Mouse (Mus musculus): Measurements from ENCODE around the gene A630023A22Rik. TPM values are rescaled to one million over a fixed set of nuclear protein-coding genes. Genes with fewer than 3 reads are reported as not detected.

Gene A630023A22Rik
- polyA plus RNA-seq, 1 experiment from 2014 or later = not detected

- no peak for ATAC-seq (replicated peaks; ENCODE audit: insufficient number of reproducible peaks, insufficient read depth, low FRiP score, low read depth)
- no peak overlapping the region for H3K27ac ChIP-seq
- H3K36me3 ChIP-seq = no peaks in the 10 kb centered on the region
- no peak overlapping the region for H3K4me3 ChIP-seq
- no peak overlapping the region for H3K4me2 ChIP-seq
- 86% methylated on average over 4 of the region's 4 CpGs for WGBS
- peaks cover 7% of the 10 kb centered on the region; the same call in 1 of the 2 replicates for H3K4me1 ChIP-seq (replicated peaks)
- H3K9ac ChIP-seq = no peak overlapping the region
- no peaks in the 10 kb centered on the region for H3K27me3 ChIP-seq
- H3K9me3 ChIP-seq (replicated peaks) = no peaks in the 10 kb centered on the region
Observed at GRCm38 (mm10) chr14:34114311-34114710, 11.8 kb upstream of the A630023A22Rik start.

GRCm38 (mm10) chr14:34107594-34107993, 5.0 kb upstream of the A630023A22Rik start:
- 69% methylated on average over 4 of the region's 4 CpGs for WGBS
- H3K9ac ChIP-seq = no peak overlapping the region
- no peaks in the 10 kb centered on the region for H3K9me3 ChIP-seq (replicated peaks)
- H3K36me3 ChIP-seq = no peaks in the 10 kb centered on the region
- H3K4me3 ChIP-seq = no peak overlapping the region
- peaks cover 17% of the 10 kb centered on the region for H3K4me1 ChIP-seq (replicated peaks)
- H3K4me2 ChIP-seq = no peak overlapping the region
- H3K27me3 ChIP-seq = no peaks in the 10 kb centered on the region
- H3K27ac ChIP-seq = no peak overlapping the region
- no peak for ATAC-seq (replicated peaks; ENCODE audit: insufficient number of reproducible peaks, insufficient read depth, low FRiP score, low read depth)

- Histone ChIP-seq H3K4me2 (no peak overlapping the region), H3K4me3 (no peak overlapping the region), H3K36me3 (no peaks in the 10 kb centered on the region), H3K27me3 (no peaks in the 10 kb centered on the region), H3K9me3 (replicated peaks) (no peaks in the 10 kb centered on the region), H3K4me1 (replicated peaks) (peaks cover 17% of the 10 kb centered on the region), H3K27ac (no peak overlapping the region), H3K9ac (no peak overlapping the region)
- 58% methylated on average over 12 of the region's 12 CpGs for WGBS
- no peak for ATAC-seq (replicated peaks; ENCODE audit: insufficient number of reproducible peaks, insufficient read depth, low FRiP score, low read depth)
Observed at GRCm38 (mm10) chr14:34106389-34107062, 4.0 kb upstream of the A630023A22Rik start.

DNA sequence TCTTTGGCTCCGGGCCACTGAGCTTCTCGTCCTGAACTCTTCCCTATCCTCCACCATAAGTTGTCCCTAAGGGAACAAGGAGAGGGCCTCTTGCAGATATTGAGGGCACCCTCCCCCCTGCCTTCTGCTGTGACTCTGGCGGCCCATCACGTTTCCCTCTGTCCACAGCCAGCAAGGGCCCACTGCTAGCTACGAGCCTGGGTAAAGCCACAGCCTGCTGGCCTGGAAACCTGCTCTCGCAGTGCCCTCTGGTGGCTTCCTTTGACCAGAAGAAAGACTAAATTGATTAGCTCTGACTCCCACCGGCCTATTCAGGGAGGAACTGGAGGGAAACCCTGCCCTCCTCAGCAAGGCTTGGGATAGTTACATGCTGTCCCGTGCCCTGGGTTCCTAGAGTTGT, 2.3 kb upstream of the A630023A22Rik start:
- Histone ChIP-seq H3K36me3 (no peaks in the 10 kb centered on the region), H3K4me1 (replicated peaks) (peaks cover 17% of the 10 kb centered on the region), H3K27ac (no peak overlapping the region), H3K4me2 (no peak overlapping the region), H3K9me3 (replicated peaks) (no peaks in the 10 kb centered on the region), H3K4me3 (no peak overlapping the region), H3K9ac (no peak overlapping the region), H3K27me3 (no peaks in the 10 kb centered on the region)
- WGBS = 18% methylated on average over 8 of the region's 8 CpGs
- ATAC-seq (replicated peaks; ENCODE audit: insufficient number of reproducible peaks, insufficient read depth, low FRiP score, low read depth) = peak; percentile 56

DNA sequence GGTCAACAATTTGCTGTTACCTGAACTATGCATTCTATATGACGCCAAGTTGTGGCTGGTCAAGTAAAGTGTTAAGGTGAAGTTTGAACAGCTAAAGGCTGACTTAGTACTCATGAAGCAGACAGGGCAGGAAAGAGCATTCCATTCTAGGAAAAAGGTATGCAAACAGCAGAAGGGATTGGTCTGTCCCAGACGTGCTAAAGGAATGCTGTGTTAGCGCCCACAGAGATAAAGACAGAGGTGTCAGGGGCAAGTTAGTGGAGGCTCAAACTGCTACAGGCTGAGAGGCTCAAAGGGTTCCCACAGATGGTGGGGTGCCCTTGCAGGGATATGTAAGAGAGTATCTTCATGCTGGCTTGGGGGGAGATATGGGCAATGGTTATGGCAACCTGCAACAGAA, 1.3 kb upstream of the A630023A22Rik start:
- Histone ChIP-seq H3K4me2 (no peak overlapping the region), H3K27me3 (no peaks in the 10 kb centered on the region), H3K9ac (no peak overlapping the region), H3K27ac (no peak overlapping the region), H3K4me1 (replicated peaks) (peaks cover 17% of the 10 kb centered on the region), H3K9me3 (replicated peaks) (no peaks in the 10 kb centered on the region), H3K36me3 (no peaks in the 10 kb centered on the region), H3K4me3 (no peak overlapping the region)
- ATAC-seq (replicated peaks; ENCODE audit: insufficient number of reproducible peaks, insufficient read depth, low FRiP score, low read depth) = 0 out of 2 replicates have a peak, but pooled peaks have one; percentile 10
- WGBS = 40% methylated on average over 3 of the region's 3 CpGs

DNA sequence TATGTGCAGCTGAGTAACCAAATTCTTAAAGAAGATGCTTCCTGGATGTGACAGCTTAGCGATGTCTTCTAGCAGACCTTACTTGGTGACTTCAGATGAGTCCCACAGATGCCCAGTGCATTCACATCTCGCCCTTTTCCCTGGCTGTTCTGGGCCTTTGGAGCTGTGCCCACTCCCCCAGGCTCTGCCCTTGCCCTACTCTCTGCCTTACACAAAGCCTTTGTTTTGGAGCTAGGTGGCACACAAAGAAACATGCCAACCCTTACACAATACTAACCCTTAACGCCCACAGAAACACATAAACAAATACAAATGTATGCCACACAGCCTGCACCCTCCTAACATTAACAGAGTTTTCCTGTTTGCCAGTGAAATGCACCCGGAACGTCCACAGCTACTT, 6.4 kb downstream of the A630023A22Rik start:
- Histone ChIP-seq H3K9me3 (replicated peaks) (no peaks in the 10 kb centered on the region), H3K9ac (no peak overlapping the region), H3K4me2 (no peak overlapping the region), H3K4me1 (replicated peaks) (no peaks in the 10 kb centered on the region), H3K27ac (no peak overlapping the region), H3K36me3 (no peaks in the 10 kb centered on the region), H3K4me3 (no peak overlapping the region), H3K27me3 (no peaks in the 10 kb centered on the region)
- WGBS = 72% methylated on average over 5 of the region's 5 CpGs
- ATAC-seq (replicated peaks; ENCODE audit: insufficient number of reproducible peaks, insufficient read depth, low FRiP score, low read depth) = no peak

GRCm38 (mm10) chr14:34092856-34093255, 9.7 kb downstream of the A630023A22Rik start:
- WGBS = 95% methylated on average over 1 of the region's 1 CpGs

GRCm38 (mm10) chr14:34091475-34091874, 11.1 kb downstream of the A630023A22Rik start:
- H3K4me1 ChIP-seq (replicated peaks) = no peaks in the 10 kb centered on the region
- H3K36me3 ChIP-seq = no peaks in the 10 kb centered on the region
- H3K9me3 ChIP-seq (replicated peaks) = no peaks in the 10 kb centered on the region
- WGBS = 80% methylated on average over 5 of the region's 5 CpGs
- H3K4me2 ChIP-seq = no peak overlapping the region
- no peak overlapping the region for H3K9ac ChIP-seq
- H3K27me3 ChIP-seq = peaks cover 4% of the 10 kb centered on the region; the same call in 1 of the 2 replicates
- ATAC-seq (replicated peaks; ENCODE audit: insufficient number of reproducible peaks, insufficient read depth, low FRiP score, low read depth) = no peak
- no peak overlapping the region for H3K4me3 ChIP-seq
- H3K27ac ChIP-seq = no peak overlapping the region

More at GRCm38 (mm10) chr14:34092856-34093255, 9.7 kb downstream of the A630023A22Rik start:
- Histone ChIP-seq H3K9me3 (replicated peaks) (no peaks in the 10 kb centered on the region), H3K27ac (no peak overlapping the region), H3K4me3 (no peak overlapping the region), H3K9ac (no peak overlapping the region), H3K36me3 (no peaks in the 10 kb centered on the region), H3K4me2 (no peak overlapping the region), H3K4me1 (replicated peaks) (no peaks in the 10 kb centered on the region), H3K27me3 (no peaks in the 10 kb centered on the region)
- ATAC-seq (replicated peaks; ENCODE audit: insufficient number of reproducible peaks, insufficient read depth, low FRiP score, low read depth) = no peak

- Histone ChIP-seq H3K27ac (no peak overlapping the region), H3K4me3 (no peak overlapping the region), H3K9ac (no peak overlapping the region), H3K27me3 (peaks cover 4% of the 10 kb centered on the region; the same call in 1 of the 2 replicates), H3K36me3 (no peaks in the 10 kb centered on the region), H3K4me2 (no peak overlapping the region), H3K4me1 (replicated peaks) (no peaks in the 10 kb centered on the region), H3K9me3 (replicated peaks) (no peaks in the 10 kb centered on the region)
- WGBS = 78% methylated on average over 8 of the region's 8 CpGs
- no peak for ATAC-seq (replicated peaks; ENCODE audit: insufficient number of reproducible peaks, insufficient read depth, low FRiP score, low read depth)
Observed at GRCm38 (mm10) chr14:34089796-34090195, 12.8 kb downstream of the A630023A22Rik start.

DNA sequence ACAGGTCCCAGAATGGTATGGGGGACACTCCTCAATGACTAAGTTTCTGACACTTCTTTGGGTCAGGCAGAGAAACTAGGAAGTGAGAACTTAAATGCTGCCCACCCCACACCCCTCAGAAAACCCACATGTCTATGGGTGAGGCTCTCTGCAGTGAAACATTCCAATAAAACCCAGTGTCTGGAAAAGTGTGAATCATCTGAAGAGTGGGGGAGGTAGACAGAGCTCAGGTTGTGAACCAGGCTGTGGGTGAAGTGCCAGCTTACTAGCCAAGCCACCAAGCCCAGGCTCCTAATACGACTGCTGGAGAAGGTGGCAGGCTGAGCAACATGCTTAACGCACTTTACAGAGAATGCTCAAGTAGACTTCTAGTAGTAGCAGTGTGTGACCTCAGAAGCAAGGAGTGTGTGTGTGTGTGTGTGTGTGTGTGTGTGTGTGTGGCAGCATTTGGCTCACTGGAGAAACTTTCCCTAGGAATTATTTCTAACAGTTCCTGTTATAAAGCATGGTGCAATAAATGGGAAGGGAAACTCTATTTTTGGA, 14.6 kb downstream of the A630023A22Rik start:
- WGBS = 81% methylated on average over 2 of the region's 2 CpGs
- no peak overlapping the region for H3K4me2 ChIP-seq

GRCm38 (mm10) chr14:34086806-34087205, 15.7 kb downstream of the A630023A22Rik start:
- no peak for ATAC-seq (replicated peaks; ENCODE audit: insufficient number of reproducible peaks, insufficient read depth, low FRiP score, low read depth)
- Histone ChIP-seq H3K9me3 (replicated peaks) (no peaks in the 10 kb centered on the region), H3K9ac (no peak overlapping the region), H3K4me2 (no peak overlapping the region), H3K4me3 (no peak overlapping the region), H3K27ac (no peak overlapping the region), H3K36me3 (no peaks in the 10 kb centered on the region), H3K4me1 (replicated peaks) (no peaks in the 10 kb centered on the region), H3K27me3 (peaks cover 4% of the 10 kb centered on the region; the same call in 1 of the 2 replicates)
- 52% methylated on average over 4 of the region's 4 CpGs for WGBS

More for the DNA sequence above, 14.6 kb downstream of the A630023A22Rik start:
- H3K4me1 ChIP-seq (replicated peaks) = no peaks in the 10 kb centered on the region
- no peak overlapping the region for H3K9ac ChIP-seq
- H3K36me3 ChIP-seq = no peaks in the 10 kb centered on the region
- no peak for ATAC-seq (replicated peaks; ENCODE audit: insufficient number of reproducible peaks, insufficient read depth, low FRiP score, low read depth)
- H3K9me3 ChIP-seq (replicated peaks) = no peaks in the 10 kb centered on the region
- no peak overlapping the region for H3K4me3 ChIP-seq
- no peak overlapping the region for H3K27ac ChIP-seq
- peaks cover 4% of the 10 kb centered on the region; the same call in 1 of the 2 replicates for H3K27me3 ChIP-seq

- H3K4me2 ChIP-seq = no peak within 1 kb of the TSS
- peaks cover 8% of the 10 kb centered on the region; the same call in 1 of the 2 replicates for H3K27me3 ChIP-seq
- 41% methylated on average over 4 of the region's 4 CpGs for WGBS
- H3K27ac ChIP-seq = no peak within 1 kb of the TSS
- no peaks in the 10 kb centered on the region for H3K36me3 ChIP-seq
- H3K4me1 ChIP-seq (replicated peaks) = no peaks in the 10 kb centered on the region
- H3K4me3 ChIP-seq = no peak within 1 kb of the TSS
- no peaks in the 10 kb centered on the region for H3K9me3 ChIP-seq (replicated peaks)
- H3K9ac ChIP-seq = no peak within 1 kb of the TSS
- no peak for ATAC-seq (replicated peaks; ENCODE audit: insufficient number of reproducible peaks, insufficient read depth, low FRiP score, low read depth)
Observed at GRCm38 (mm10) chr14:34085731-34086130, 16.8 kb downstream of the A630023A22Rik start, which contains the start of gene Anxa8. Gene Anxa8 (plus strand): TSS chr14:34085981.
